Mouse (Mus musculus) midbrain, embryonic 12.5 days (tissue): Measurements from ENCODE around the gene Helz2. TPM values are rescaled to one million over a fixed set of nuclear protein-coding genes. Genes with fewer than 3 reads are reported as not detected.

Experiments
- ATAC-seq: fragments of 200-750 bp; cut with Nextera tagmentation; 2 replicates; pipeline ENCODE4 v1.8.0; 2017; ENCODE audit warnings: low read depth, moderate TSS enrichment, moderate library complexity; ENCODE audit not compliant: low FRiP score
- H3K27ac ChIP-seq: fragments of 300-500 bp; sonication (generic); replicated peaks from 2 replicates; pipeline ENCODE4 v1.5.1; 2016; ENCODE audit warnings: mild to moderate bottlenecking
- H3K27me3 ChIP-seq: fragments of 300-500 bp; sonication (generic); 2 replicates; pipeline ENCODE4 v1.6.1; 2016; ENCODE audit warnings: mild to moderate bottlenecking
- H3K36me3 ChIP-seq: fragments of 300-500 bp; sonication (generic); 2 replicates; pipeline ENCODE4 v1.6.1; 2016
- H3K4me1 ChIP-seq: fragments of 300-500 bp; sonication (generic); 2 replicates; pipeline ENCODE4 v1.6.1; 2016
- H3K4me2 ChIP-seq: fragments of 300-500 bp; sonication (generic); replicated peaks from 2 replicates; pipeline ENCODE4 v1.6.1; 2016; ENCODE audit warnings: mild to moderate bottlenecking, moderate library complexity
- H3K4me3 ChIP-seq: fragments of 300-500 bp; sonication (generic); 2 replicates; pipeline ENCODE4 v1.5.1; 2016; ENCODE audit warnings: mild to moderate bottlenecking
- H3K9ac ChIP-seq: fragments of 300-500 bp; sonication (generic); replicated peaks from 2 replicates; pipeline ENCODE4 v1.6.1; 2016; ENCODE audit warnings: mild to moderate bottlenecking, moderate library complexity
- H3K9me3 ChIP-seq: fragments of 300-500 bp; sonication (generic); 2 replicates; pipeline ENCODE4 v1.6.1; 2016; ENCODE audit warnings: mild to moderate bottlenecking
- WGBS: fragments of 180-500 bp; shearing (Covaris S2); methylation state at CpG from one replicate; pipeline ENCODE4 v1.1.7; 2016; 5-methylcytosine and 5-hydroxymethylcytosine counted together
- polyA plus RNA-seq: library from polyadenylated mRNA; unstranded; fragments of >200 nt; fragmentation: Nextera tagmentation; extraction: Ambion mirVana; gene quantifications from 2 replicates; pipeline ENCODE4 v1.2.1, GENCODE M21; 2016

Helz2 gene
- polyA plus RNA-seq, 1 experiment from 2014 or later: 0.55 TPM

DNA sequence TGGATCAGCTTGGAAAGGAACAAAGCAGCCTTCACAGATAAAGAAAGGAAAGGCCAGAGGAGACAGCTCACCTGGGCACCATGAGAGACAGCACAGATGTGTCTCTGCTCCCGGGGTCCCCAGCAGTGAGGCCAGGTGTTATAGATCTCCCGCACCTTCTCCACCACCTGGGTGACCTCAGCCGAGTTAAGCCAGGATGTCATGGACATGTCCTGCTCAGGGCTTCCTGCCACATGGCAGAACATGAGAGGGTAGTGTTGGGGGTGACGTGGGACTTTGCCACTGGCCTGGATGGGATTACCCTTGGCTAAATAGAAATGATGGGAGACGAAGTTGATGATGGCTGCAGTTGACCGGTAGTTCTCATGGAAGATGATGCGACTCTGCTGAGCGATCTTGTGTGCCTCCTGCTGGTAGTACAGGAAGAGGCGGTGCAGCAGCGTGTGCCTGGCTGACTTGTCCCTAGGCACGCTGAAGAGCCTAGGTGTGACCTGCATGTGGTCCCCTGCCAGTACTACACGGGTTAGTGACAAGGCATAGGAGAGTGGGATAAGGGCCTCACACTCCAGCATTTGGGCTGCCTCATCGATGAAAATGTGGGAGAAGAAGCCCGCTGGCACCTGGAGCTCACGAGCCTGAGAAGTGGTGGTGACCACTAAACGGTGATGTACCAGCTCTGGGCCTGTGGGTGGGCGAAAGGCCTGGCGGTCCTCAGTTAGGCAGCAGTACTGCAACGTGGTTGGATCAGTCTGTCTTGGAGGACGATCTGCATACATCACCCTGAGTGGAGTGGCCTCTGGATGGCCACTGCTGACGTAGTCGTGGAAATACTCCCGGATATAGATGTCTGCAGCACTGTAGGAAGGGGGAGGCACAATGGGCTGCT lies 5.9 kb downstream of the Helz2 start:
- Histone ChIP-seq H3K27ac (no peak overlapping the region), H3K9ac (0 out of 2 replicates have a peak overlapping the region, but pooled peaks have one; percentile 6), H3K9me3 (no peaks in the 10 kb centered on the region), H3K36me3 (no peaks in the 10 kb centered on the region), H3K4me2 (no peak overlapping the region), H3K4me1 (no peaks in the 10 kb centered on the region), H3K27me3 (no peaks in the 10 kb centered on the region), H3K4me3 (no peak overlapping the region)
- ATAC-seq: no peak
- 86% methylated on average over 23 of the region's 23 CpGs for WGBS

GRCm38 (mm10) chr2:181234680-181235079 lies 7.1 kb downstream of the Helz2 start:
- H3K4me1 ChIP-seq: no peaks in the 10 kb centered on the region
- no peak overlapping the region for H3K4me2 ChIP-seq
- H3K9me3 ChIP-seq: no peaks in the 10 kb centered on the region
- ATAC-seq: no peak
- no peak overlapping the region for H3K9ac ChIP-seq
- 93% methylated on average over 11 of the region's 11 CpGs for WGBS
- H3K27me3 ChIP-seq: no peaks in the 10 kb centered on the region; the same call in 1 of the 2 replicates
- H3K36me3 ChIP-seq: no peaks in the 10 kb centered on the region
- no peak overlapping the region for H3K4me3 ChIP-seq
- H3K27ac ChIP-seq: no peak overlapping the region

GRCm38 (mm10) chr2:181233443-181233842 lies 8.4 kb downstream of the Helz2 start:
- Histone ChIP-seq H3K27ac (no peak overlapping the region), H3K27me3 (no peaks in the 10 kb centered on the region; the same call in 1 of the 2 replicates), H3K4me3 (no peak overlapping the region), H3K4me2 (no peak overlapping the region), H3K9ac (no peak overlapping the region), H3K4me1 (no peaks in the 10 kb centered on the region), H3K9me3 (no peaks in the 10 kb centered on the region), H3K36me3 (no peaks in the 10 kb centered on the region)
- ATAC-seq: no peak
- WGBS: 87% methylated on average over 15 of the region's 15 CpGs

DNA sequence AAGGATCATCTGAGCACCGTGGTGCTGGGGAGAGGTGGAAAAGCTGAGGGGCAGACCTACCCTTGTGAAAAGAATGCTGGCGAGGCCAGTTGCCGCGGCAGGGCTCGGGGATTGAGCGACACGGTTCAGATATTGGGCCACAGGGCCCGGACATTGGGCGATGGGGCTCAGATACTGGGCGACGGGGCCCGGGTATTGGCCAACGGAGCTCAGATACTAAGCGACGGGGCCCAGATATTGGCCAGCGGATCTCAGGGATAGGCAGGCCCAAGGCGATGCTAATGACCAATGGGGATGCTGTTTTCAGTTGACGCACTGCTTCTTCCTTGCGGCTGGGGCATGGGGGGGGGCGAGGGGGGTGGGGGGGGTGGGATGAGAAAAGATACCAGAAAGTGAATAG lies 10.7 kb downstream of the Helz2 start:
- Histone ChIP-seq H3K27me3 (no peaks in the 10 kb centered on the region; the same call in 1 of the 2 replicates), H3K4me2 (peak overlapping the region; percentile 9; the same call in 1 of the 2 replicates), H3K9ac (no peak overlapping the region), H3K36me3 (no peaks in the 10 kb centered on the region), H3K4me1 (no peaks in the 10 kb centered on the region), H3K4me3 (no peak overlapping the region), H3K27ac (no peak overlapping the region), H3K9me3 (no peaks in the 10 kb centered on the region)
- no peak for ATAC-seq
- WGBS: 71% methylated on average over 20 of the region's 20 CpGs

DNA sequence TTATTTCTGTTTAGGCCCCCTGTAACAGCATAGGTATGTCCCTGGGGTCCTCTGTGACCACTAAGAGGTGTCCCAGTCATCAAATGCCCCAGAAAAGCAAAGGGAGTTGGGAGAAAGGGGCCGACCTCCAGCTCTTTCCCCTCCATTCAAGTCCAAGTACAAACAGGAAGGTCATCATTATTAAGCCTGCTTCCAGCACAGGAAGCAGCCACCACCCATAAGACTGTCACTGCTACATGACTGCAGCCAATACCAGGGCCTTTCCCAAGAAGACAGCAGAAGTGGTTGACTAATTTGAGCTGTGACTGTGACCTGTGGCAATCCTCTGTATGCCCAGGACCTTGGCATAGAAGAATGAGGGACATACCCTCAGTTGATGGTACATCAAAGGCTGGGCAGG lies 13.5 kb downstream of the Helz2 start:
- WGBS: 71% methylated on average over 1 of the region's 1 CpGs
- no peaks in the 10 kb centered on the region for H3K9me3 ChIP-seq

DNA sequence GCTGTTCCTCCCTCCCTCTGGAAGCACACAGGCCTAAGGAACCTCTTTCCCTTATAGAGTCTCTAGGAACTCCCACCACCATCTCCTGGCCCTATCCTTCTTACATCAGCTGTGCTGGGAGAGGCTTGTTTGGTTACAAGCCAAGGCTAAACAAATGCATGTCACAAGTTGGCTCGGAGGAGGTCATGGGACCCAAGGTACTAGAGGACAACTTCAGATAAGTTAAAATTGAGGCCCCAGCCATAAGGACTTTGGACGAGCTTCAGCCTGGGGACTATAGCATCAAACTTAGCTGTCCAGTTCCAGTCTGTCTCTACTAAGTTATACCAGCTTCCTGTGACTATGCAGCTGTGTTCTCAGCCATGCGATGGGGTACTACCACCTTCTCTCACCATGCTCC lies 14.7 kb downstream of the Helz2 start:
- 90% methylated on average over 3 of the region's 3 CpGs for WGBS

More for the DNA sequence above, 13.5 kb downstream of the Helz2 start:
- H3K4me2 ChIP-seq: no peak overlapping the region
- no peaks in the 10 kb centered on the region for H3K36me3 ChIP-seq
- no peak for ATAC-seq
- H3K4me1 ChIP-seq: no peaks in the 10 kb centered on the region
- no peak overlapping the region for H3K4me3 ChIP-seq
- no peak overlapping the region for H3K27ac ChIP-seq
- H3K27me3 ChIP-seq: no peaks in the 10 kb centered on the region; the same call in 1 of the 2 replicates
- no peak overlapping the region for H3K9ac ChIP-seq

GRCm38 (mm10) chr2:181224994-181225393 lies 16.8 kb downstream of the Helz2 start:
- no peaks in the 10 kb centered on the region for H3K9me3 ChIP-seq
- no peak for ATAC-seq
- no peak overlapping the region for H3K27ac ChIP-seq
- H3K4me1 ChIP-seq: peaks cover 4% of the 10 kb centered on the region
- no peaks in the 10 kb centered on the region for H3K36me3 ChIP-seq
- 82% methylated on average over 2 of the region's 2 CpGs for WGBS
- H3K27me3 ChIP-seq: peaks cover 10% of the 10 kb centered on the region
- no peak overlapping the region for H3K9ac ChIP-seq
- H3K4me3 ChIP-seq: no peak overlapping the region
- no peak overlapping the region for H3K4me2 ChIP-seq

More for the DNA sequence above, 14.7 kb downstream of the Helz2 start:
- no peaks in the 10 kb centered on the region for H3K9me3 ChIP-seq
- H3K4me3 ChIP-seq: no peak overlapping the region
- no peak overlapping the region for H3K4me2 ChIP-seq
- no peaks in the 10 kb centered on the region for H3K36me3 ChIP-seq
- H3K27ac ChIP-seq: no peak overlapping the region
- H3K9ac ChIP-seq: no peak overlapping the region
- H3K27me3 ChIP-seq: no peaks in the 10 kb centered on the region; the same call in 1 of the 2 replicates
- ATAC-seq: no peak
- H3K4me1 ChIP-seq: no peaks in the 10 kb centered on the region

DNA sequence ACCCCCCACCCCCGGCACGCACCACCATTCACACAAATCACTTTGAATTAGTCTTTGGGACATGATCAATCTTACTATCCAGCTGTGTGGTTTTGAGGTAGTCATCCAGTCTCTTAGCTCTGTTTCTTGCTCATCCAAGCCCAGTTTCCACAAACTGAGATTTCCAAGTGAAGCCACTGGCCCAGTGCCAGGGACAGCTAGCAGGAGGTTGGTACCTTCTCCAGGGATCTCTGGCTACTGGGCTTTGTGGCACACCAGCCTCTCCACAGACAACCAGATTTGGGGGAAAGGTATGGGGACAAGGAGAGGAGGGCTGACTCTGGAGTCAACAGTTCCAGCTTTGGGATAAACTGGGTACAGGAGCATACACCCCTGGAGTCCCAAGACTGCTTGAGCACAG lies 21.5 kb downstream of the Helz2 start:
- no peak overlapping the region for H3K27ac ChIP-seq
- WGBS: 34% methylated on average over 2 of the region's 2 CpGs

GRCm38 (mm10) chr2:181219538-181220216 lies 22.1 kb downstream of the Helz2 start, which contains the start of gene Fndc11:
Gene Fndc11 (plus strand): TSS chr2:181220013.
- H3K27ac ChIP-seq: no peak within 1 kb of the TSS

More for the DNA sequence above, 21.5 kb downstream of the Helz2 start:
- Histone ChIP-seq H3K4me1 (peaks cover 12% of the 10 kb centered on the region), H3K36me3 (no peaks in the 10 kb centered on the region), H3K9me3 (no peaks in the 10 kb centered on the region), H3K27me3 (peaks cover 23% of the 10 kb centered on the region), H3K4me3 (peak overlapping the region; percentile 23; the same call in 1 of the 2 replicates), H3K9ac (no peak overlapping the region), H3K4me2 (peak overlapping the region; percentile 57)
- no peak for ATAC-seq

GRCm38 (mm10) chr2:181218881-181219485 lies 22.8 kb downstream of the Helz2 start:
- H3K4me2 ChIP-seq: peak overlapping the region; percentile 57; the same call in 1 of the 2 replicates
- 56% methylated on average over 5 of the region's 5 CpGs for WGBS
- peaks cover 29% of the 10 kb centered on the region for H3K27me3 ChIP-seq
- H3K4me1 ChIP-seq: peaks cover 12% of the 10 kb centered on the region
- ATAC-seq: no peak
- H3K9ac ChIP-seq: no peak overlapping the region
- H3K4me3 ChIP-seq: no peak overlapping the region
- no peaks in the 10 kb centered on the region for H3K9me3 ChIP-seq
- no peaks in the 10 kb centered on the region for H3K36me3 ChIP-seq
- no peak overlapping the region for H3K27ac ChIP-seq

More at GRCm38 (mm10) chr2:181219538-181220216, 22.1 kb downstream of the Helz2 start, which contains the start of gene Fndc11:
- Histone ChIP-seq H3K9ac (peak within 1 kb of the TSS; percentile 8; the same call in 1 of the 2 replicates), H3K4me3 (peak within 1 kb of the TSS; percentile 23), H3K4me2 (peak within 1 kb of the TSS; percentile 57), H3K36me3 (no peaks in the 10 kb centered on the region), H3K27me3 (peaks cover 23% of the 10 kb centered on the region), H3K9me3 (no peaks in the 10 kb centered on the region), H3K4me1 (peaks cover 12% of the 10 kb centered on the region)
- WGBS: 5% methylated on average over 25 of the region's 25 CpGs
- ATAC-seq: peak; percentile 66; the same call in 1 of the 2 replicates

DNA sequence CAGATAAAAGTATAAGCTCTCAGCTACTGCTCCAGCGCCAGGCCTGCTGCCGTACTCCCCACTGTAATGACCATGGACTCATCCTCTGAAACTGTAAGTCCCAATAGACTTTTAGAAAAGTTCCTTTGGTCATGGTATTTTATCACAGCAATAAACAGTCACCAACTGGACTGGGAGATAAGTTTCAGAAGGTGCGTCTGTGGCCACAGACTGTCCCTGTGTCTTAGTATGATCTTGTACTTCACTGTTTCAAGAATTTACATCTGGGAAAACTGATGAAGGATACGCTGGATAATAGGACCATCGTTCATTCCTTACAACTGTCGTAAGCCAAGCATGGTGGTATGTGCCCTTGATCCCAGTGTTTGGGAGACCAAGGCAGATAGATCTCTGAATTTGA lies 25.8 kb downstream of the Helz2 start:
- 93% methylated on average over 6 of the region's 6 CpGs for WGBS

More for the DNA sequence above, 25.8 kb downstream of the Helz2 start:
- Histone ChIP-seq H3K36me3 (no peaks in the 10 kb centered on the region), H3K9ac (no peak overlapping the region), H3K27me3 (peaks cover 53% of the 10 kb centered on the region), H3K4me3 (no peak overlapping the region), H3K4me2 (no peak overlapping the region), H3K9me3 (no peaks in the 10 kb centered on the region), H3K27ac (no peak overlapping the region), H3K4me1 (peaks cover 22% of the 10 kb centered on the region)
- no peak for ATAC-seq
